Mouse (Mus musculus): ENCODE data around the gene Pnpla2. TPM values are rescaled to one million over a fixed set of nuclear protein-coding genes. Genes with fewer than 3 reads are reported as not detected.
"Not testable (repeated sequence)": the region's sequence is repeated elsewhere in the genome, so short reads cannot be mapped to it uniquely, and the experiment has no call there.

Gene Pnpla2
- total RNA-seq, 4 experiments from 2014 or later: 250 to 384 (median 284) TPM

DNA sequence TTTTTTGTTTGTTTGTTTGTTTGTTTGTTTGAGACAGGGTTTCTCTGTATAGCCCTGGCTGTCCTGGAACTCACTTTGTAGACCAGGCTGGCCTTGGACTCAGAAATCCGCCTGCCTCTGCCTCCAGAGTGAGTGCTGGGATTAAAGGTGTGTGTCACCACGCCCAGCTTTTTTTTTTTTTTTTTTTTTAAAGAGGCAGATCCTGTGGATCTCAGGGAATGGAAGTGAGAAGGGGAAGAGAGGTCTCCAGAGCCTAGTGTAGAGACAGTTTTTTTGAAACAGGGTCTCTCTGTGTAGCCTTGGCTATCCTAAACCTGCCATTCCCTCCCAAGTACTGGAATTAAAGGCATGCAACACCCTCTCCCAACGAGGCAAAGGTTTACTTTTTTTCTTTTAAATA, 8.6 kb upstream of the Pnpla2 start:
- not testable (repeated sequence) for DNase-seq (ENCODE audit: low spot score in 2 of 2)

GRCm38 (mm10) chr7:141447110-141447991, 7.6 kb upstream of the Pnpla2 start, which contains the start of gene Rplp2:
Gene Rplp2 (plus strand): TSS chr7:141447370.
- DNase-seq (ENCODE audit: low spot score in 2 of 2): peak; percentile 88 to 90

- no peak for DNase-seq (ENCODE audit: low spot score in 2 of 2)
Observed at GRCm38 (mm10) chr7:141451928-141452327, 3.1 kb upstream of the Pnpla2 start.

GRCm38 (mm10) chr7:141453636-141454035, 1.4 kb upstream of the Pnpla2 start:
- no peak for DNase-seq (ENCODE audit: low spot score in 2 of 2)

GRCm38 (mm10) chr7:141455610-141456314, 764 bp downstream of the Pnpla2 start:
- peak; percentile 70 to 80 for DNase-seq (ENCODE audit: low spot score in 2 of 2)

DNA sequence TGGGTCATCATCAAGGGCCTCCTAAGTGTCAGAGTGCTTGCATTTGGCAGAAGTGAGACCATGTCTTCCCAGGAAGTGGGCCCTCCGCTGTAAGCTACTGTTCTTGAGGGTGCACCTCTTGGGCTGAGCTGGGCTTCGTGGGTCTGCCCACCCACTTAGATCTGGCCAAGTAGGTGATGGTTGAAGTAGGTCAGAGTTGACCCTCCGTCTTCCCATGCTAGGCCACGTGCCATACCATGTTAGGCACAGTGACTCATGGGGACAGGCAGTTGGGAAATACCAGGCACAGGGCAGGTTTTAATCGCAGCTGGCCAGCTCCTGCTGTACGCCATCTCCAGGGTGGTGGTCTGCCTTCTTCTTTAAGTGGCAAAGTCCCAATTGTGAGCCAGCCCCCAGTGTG, 1.7 kb downstream of the Pnpla2 start:
- peak in 1 of 2 experiments; percentile 22 for DNase-seq (ENCODE audit: low spot score in 2 of 2)

DNA sequence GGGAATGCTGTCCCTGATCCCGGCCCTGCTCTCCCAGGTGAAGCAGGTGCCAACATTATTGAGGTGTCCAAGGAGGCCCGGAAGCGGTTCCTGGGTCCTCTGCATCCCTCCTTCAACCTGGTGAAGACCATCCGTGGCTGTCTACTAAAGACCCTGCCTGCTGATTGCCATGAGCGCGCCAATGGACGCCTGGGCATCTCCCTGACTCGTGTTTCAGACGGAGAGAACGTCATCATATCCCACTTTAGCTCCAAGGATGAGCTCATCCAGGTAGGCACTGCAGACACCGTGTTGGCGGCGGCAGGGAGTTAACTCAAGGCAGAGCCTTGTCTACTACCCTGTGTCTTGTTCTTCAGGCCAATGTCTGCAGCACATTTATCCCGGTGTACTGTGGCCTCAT, 2.2 kb downstream of the Pnpla2 start:
- peak in 1 of 2 experiments; percentile 10 for DNase-seq (ENCODE audit: low spot score in 2 of 2)

GRCm38 (mm10) chr7:141457986-141458660, 3.1 kb downstream of the Pnpla2 start:
- peak in 1 of 2 experiments; percentile 51 for DNase-seq (ENCODE audit: low spot score in 2 of 2)

GRCm38 (mm10) chr7:141458661-141459060, 3.7 kb downstream of the Pnpla2 start:
- peak in 1 of 2 experiments; percentile 10 for DNase-seq (ENCODE audit: low spot score in 2 of 2)

DNA sequence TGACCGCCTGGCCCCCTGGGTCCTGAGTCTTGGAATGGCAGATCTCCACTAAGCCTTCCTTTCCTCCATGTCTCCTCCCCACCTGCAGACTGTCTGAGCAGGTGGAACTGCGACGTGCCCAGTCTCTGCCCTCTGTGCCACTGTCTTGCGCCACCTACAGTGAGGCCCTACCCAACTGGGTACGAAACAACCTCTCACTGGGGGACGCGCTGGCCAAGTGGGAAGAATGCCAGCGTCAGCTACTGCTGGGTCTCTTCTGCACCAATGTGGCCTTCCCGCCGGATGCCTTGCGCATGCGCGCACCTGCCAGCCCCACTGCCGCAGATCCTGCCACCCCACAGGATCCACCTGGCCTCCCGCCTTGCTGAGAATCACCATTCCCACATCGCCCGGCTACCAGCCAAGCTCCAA, 4.3 kb downstream of the Pnpla2 start:
- DNase-seq (ENCODE audit: low spot score in 2 of 2): peak in 1 of 2 experiments; percentile 33

- peak in 1 of 2 experiments; percentile 21 for DNase-seq (ENCODE audit: low spot score in 2 of 2)
Observed at GRCm38 (mm10) chr7:141460001-141460390, 5.0 kb downstream of the Pnpla2 start.

- no peak for DNase-seq (ENCODE audit: low spot score in 2 of 2)
Observed at GRCm38 (mm10) chr7:141460391-141461113, 5.6 kb downstream of the Pnpla2 start, which contains the start of gene Cracr2b. Gene Cracr2b (plus strand): TSS chr7:141461094.

DNA sequence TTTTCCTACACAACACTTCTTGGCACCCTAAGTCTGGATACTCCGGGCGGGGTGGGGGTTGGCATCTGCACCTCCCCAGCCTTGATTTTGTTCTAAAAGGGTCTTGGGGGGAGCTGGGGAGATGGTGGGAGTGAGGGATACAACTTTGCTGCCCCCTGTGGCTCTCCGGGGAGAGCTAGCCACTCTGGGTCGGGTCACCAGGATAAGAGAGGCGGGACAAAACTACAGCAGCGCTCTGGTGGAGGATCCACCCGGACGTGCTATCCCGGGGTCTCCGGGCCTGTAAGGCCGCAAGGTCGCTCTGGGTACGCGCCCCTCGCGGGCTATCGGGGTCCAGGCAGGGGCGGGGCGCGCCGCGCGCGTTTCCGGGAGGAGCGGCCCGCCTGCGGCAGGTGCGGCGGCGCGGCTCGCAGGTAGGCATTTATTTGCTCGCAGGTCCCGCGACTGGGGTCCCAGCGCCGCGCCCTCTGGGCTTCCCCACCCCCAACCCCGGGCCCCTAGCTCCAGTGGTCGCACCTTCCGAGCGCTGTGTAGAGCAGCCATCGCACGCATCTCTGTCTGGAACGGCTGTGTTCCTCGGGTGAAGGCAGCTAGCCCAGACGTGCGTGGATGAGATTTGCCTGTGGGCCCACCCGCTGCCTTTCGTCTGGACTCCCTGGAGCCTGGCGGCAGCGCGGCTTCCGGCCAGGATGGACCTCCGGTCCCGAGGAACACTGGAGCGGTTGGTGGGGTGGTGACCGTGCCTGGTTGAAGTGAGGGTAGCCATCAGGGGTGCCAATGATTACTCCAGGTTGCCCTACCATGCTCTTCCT, 6.7 kb downstream of the Pnpla2 start:
- no peak for DNase-seq (ENCODE audit: low spot score in 2 of 2)

GRCm38 (mm10) chr7:141462333-141462821, 7.4 kb downstream of the Pnpla2 start:
- DNase-seq (ENCODE audit: low spot score in 2 of 2): no peak

DNA sequence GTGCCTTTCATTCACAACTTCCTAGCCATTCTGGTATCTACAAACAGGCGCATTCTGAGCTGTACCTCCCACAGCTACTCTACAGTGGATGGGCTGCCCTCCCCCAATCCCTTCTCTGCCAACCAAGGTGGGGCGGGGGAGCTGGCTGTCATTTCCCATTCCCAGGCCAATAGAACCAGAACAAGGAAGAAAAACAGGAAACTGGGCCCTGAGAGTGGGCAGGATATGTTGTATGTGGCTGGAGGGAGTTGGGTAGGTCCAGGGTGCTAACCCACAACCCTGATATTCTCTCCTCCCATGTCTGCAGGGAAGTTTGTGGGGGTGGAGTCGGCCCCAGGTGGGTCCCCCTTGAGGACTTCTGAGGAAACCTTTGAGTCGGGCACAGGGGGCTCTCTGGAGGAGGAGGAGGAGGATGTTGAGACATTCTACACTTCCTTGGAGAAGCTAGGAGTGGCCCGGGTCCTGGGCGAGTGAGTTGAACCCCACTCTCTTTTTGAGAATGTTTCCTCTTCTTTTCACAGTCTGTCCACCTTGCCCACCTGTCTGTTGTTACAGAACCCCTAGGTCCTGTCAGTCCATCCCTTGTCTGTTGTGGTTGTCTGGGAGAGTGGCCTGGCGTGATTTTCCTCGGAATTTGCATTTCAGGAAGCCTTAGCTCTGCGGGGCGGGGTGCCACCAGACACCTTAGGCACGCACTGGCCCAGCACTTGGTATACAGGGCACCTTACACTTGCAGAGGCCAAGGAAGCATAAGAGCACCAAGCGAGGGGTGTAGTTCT, 9.0 kb downstream of the Pnpla2 start:
- peak in 1 of 2 experiments; percentile 46 for DNase-seq (ENCODE audit: low spot score in 2 of 2)

DNA sequence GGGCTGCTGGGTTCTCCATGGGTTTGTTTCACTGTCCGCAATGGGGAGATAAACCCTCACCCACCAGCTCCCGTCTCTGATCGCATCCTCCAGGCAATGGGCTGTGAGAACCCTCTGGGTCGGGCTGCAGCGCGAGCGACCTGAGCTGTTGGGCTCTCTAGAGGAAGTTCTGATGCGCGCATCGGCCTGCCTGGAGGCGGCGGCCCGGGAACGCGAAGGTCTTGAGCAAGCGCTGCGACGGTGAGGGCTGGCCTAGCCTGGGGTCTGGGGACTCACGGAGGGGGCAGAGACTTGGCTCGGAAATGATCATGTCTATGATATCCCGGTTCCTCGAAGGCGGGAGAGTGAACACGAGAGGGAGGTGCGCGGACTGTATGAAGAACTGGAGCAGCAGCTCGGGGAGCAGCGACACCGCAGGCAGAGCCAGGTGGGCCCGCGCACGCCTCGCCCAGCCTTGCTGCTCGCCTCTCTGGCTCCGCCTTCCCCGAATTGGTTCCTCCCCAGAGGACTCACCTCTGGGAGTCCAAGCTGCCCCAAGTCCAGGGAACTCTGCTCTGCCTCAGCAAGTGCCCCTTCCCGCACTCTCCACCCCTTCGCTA, 9.7 kb downstream of the Pnpla2 start:
- DNase-seq (ENCODE audit: low spot score in 2 of 2): peak in 1 of 2 experiments; percentile 10

GRCm38 (mm10) chr7:141465388-141466044, 10.5 kb downstream of the Pnpla2 start:
- DNase-seq (ENCODE audit: low spot score in 2 of 2): no peak

DNA sequence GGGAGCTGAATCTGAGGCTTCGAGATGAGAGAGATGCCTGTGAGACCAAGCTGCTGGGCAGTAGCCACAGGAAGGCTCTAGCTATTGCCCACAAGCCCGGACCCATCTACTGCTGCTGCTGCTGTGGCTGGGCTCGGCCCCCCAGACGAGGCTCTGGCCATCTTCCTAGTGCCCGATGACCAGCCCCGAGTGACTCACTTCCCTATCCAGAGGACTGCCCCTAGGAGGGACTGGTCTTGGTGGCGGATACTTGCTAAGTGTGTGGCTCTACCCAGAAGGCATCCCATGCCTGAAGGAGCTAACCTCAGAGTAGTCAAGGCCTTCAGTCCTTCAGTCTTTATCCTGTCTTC, 11.0 kb downstream of the Pnpla2 start:
- no peak for DNase-seq (ENCODE audit: low spot score in 2 of 2)

Data from gastrocnemius, adult 8-10 months (tissue).